Mouse (Mus musculus) left cerebral cortex, postnatal 14 days (tissue): ENCODE data around the gene Tspan18. TPM values are rescaled to one million over a fixed set of nuclear protein-coding genes. Genes with fewer than 3 reads are reported as not detected.

Experiments used
- total RNA-seq, 2 experiments: library from RNA; stranded (reverse); gene quantifications; 2 replicates each; pipeline ENCODE4 v1.2.3; 2021

The Tspan18 gene
- total RNA-seq, 2 experiments from 2014 or later, result 3.5 to 7.4 TPM

Other genes starting within 250 kb of the Tspan18 start
- 10 to 100 TPM; 58.3 to 58.8 TPM for gene Trp53i11, start 147.0 kb downstream of the Tspan18 start, total RNA-seq
- 10 to 100 TPM in 1 of 2 experiments, 1 to 10 TPM in 1; 9.5 to 10.1 TPM for gene Cd82, start 128.6 kb upstream of the Tspan18 start, total RNA-seq
- not detected for gene Gm10803, start 226.1 kb upstream of the Tspan18 start, total RNA-seq